Mouse (Mus musculus) limb, embryonic 13.5 days (tissue): ENCODE results near the gene Gpx5. TPM values are rescaled to one million over a fixed set of nuclear protein-coding genes. Genes with fewer than 3 reads are reported as not detected.

Experiments
- ATAC-seq: fragments of 200-750 bp; cut with Nextera tagmentation; 2 replicates; pipeline ENCODE4 v1.8.0; 2017; ENCODE audit warnings: low read depth, moderate number of reproducible peaks, moderate TSS enrichment; ENCODE audit not compliant: low FRiP score
- H3K27ac ChIP-seq: fragments of 300-500 bp; sonication (generic); 2 replicates; pipeline ENCODE4 v1.5.1; 2015; ENCODE audit warnings: inconsistent platforms, mild to moderate bottlenecking, moderate library complexity
- H3K27me3 ChIP-seq: fragments of 300-500 bp; sonication (generic); 2 replicates; pipeline ENCODE4 v1.6.1; 2015; ENCODE audit warnings: mild to moderate bottlenecking, inconsistent platforms
- H3K36me3 ChIP-seq: fragments of 300-500 bp; sonication (generic); 2 replicates; pipeline ENCODE4 v1.6.1; 2015; ENCODE audit warnings: inconsistent platforms, mild to moderate bottlenecking, moderate library complexity
- H3K4me1 ChIP-seq: fragments of 300-500 bp; sonication (generic); 2 replicates; pipeline ENCODE4 v1.6.1; 2015; ENCODE audit warnings: inconsistent platforms
- H3K4me2 ChIP-seq: fragments of 300-500 bp; sonication (generic); replicated peaks from 2 replicates; pipeline ENCODE4 v1.6.1; 2015; ENCODE audit warnings: inconsistent platforms, mild to moderate bottlenecking, moderate library complexity
- H3K4me3 ChIP-seq: fragments of 300-500 bp; sonication (generic); 2 replicates; pipeline ENCODE4 v1.5.1; 2015; ENCODE audit warnings: moderate library complexity, mild to moderate bottlenecking, inconsistent platforms
- H3K9ac ChIP-seq: fragments of 300-500 bp; sonication (generic); 2 replicates; pipeline ENCODE4 v1.6.1; 2015; ENCODE audit warnings: mild to moderate bottlenecking, inconsistent platforms
- H3K9me3 ChIP-seq: fragments of 300-500 bp; sonication (generic); 2 replicates; pipeline ENCODE4 v1.6.1; 2016; ENCODE audit warnings: inconsistent platforms
- WGBS: fragments of 180-500 bp; shearing (Covaris S2); methylation state at CpG from one replicate; pipeline ENCODE4 v1.1.7; 2015; 5-methylcytosine and 5-hydroxymethylcytosine counted together
- polyA plus RNA-seq: library from polyadenylated mRNA; unstranded; fragments of >200 nt; fragmentation: Nextera tagmentation; extraction: Ambion mirVana; gene quantifications from 2 replicates; pipeline ENCODE4 v1.2.1, GENCODE M21; 2015

The Gpx5 gene
- polyA plus RNA-seq = not detected in 2 replicates

DNA sequence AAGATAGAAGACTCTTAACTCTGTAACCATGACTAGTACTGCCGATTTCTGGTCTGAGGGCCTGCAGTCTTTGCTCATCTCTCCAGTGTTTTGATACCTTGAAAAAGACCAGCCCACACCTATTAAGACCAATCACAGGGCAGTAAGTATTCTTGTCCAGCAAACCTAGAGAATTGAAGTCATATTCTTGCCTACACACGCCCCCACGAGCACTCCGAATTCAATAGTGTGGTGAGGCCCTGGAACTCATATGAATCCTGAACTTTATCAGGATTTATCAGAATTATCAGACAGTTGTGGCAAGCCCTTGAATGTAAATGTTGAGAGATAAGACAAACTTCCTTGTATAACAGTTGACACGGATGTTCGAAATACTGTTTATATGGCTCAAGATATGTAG lies at the start of gene Gpx5:
Gpx5 (minus strand) TSS at position 101 of the 400 bp plus-strand sequence.
- no peak for ATAC-seq
- no peaks in the 10 kb centered on the region for H3K9me3 ChIP-seq
- no peaks in the 10 kb centered on the region for H3K4me1 ChIP-seq
- H3K9ac ChIP-seq = no peak within 1 kb of the TSS
- WGBS = 92% methylated on average over 6 of the region's 6 CpGs
- H3K4me3 ChIP-seq = no peak within 1 kb of the TSS
- H3K4me2 ChIP-seq = no peak within 1 kb of the TSS
- no peaks in the 10 kb centered on the region for H3K36me3 ChIP-seq
- H3K27ac ChIP-seq = no peak within 1 kb of the TSS
- H3K27me3 ChIP-seq = no peaks in the 10 kb centered on the region

DNA sequence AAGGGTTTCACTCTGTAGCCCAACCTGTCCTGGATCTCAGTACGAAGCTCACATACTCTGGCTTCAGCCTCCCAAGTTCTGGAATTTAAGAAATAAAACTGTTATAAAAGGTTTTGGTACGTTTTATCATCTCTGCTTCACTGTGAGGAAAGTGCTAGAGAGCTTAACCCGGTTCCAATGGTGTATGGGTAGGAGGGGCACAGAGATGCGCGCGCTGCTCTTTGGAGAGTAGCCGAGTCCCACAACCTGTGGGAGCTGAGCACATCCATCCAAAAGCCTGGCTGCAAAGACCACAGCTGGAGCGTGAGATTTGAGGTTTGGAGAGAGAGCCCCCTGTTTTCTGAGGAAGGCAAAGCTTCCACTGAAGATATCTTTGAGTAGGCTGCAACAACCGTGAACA lies 34.9 kb upstream of the Gpx5 start:
- ATAC-seq = peak; percentile 66; the same call in 1 of the 2 replicates
- WGBS = under 1% methylated on average over 9 of the region's 9 CpGs

DNA sequence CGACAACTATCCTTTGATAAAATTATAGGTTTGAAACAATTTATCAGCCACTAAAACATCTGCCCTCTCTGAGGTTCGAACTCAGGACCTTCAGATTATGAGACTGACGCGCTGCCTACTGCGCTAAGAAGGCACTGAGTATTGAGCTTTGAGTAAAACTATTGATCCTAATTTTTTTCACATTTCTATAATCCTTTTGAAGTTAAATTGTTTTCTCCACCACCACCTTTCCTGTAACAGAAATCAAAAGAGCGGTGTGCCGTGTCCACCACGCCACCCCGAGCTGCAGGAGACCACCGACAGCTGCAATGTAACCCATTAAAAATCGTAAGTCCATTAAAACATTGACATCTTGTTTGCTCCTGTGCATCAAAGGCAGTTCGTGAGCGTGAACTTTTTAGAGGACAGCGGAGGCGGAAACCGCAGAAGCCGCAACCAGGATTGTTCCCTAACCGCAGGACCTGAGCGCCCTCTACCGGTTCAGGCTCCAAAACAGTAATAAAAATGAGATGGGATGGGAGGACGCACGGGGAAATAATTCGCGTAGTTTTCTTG lies 34.2 kb upstream of the Gpx5 start:
- under 1% methylated on average over 24 of the region's 24 CpGs for WGBS
- H3K27me3 ChIP-seq = peaks cover 17% of the 10 kb centered on the region; the same call in 1 of the 2 replicates
- no peaks in the 10 kb centered on the region for H3K36me3 ChIP-seq
- H3K9ac ChIP-seq = peak overlapping the region; percentile 53; the same call in 1 of the 2 replicates
- peak; percentile 66; the same call in 1 of the 2 replicates for ATAC-seq
- H3K4me2 ChIP-seq = peak overlapping the region; percentile 70
- H3K9me3 ChIP-seq = no peaks in the 10 kb centered on the region
- H3K4me3 ChIP-seq = peak overlapping the region; percentile 46
- 0 out of 2 replicates have a peak, but pooled peaks cover 11% of the 10 kb centered on the region for H3K4me1 ChIP-seq
- H3K27ac ChIP-seq = no peak overlapping the region

More for the DNA sequence above, 34.9 kb upstream of the Gpx5 start:
- peaks cover 14% of the 10 kb centered on the region; the same call in 1 of the 2 replicates for H3K27me3 ChIP-seq
- H3K9me3 ChIP-seq = no peaks in the 10 kb centered on the region
- H3K4me1 ChIP-seq = 0 out of 2 replicates have a peak, but pooled peaks cover 11% of the 10 kb centered on the region
- H3K4me2 ChIP-seq = peak overlapping the region; percentile 70
- H3K27ac ChIP-seq = no peak overlapping the region
- H3K9ac ChIP-seq = peak overlapping the region; percentile 53
- peak overlapping the region; percentile 46 for H3K4me3 ChIP-seq
- no peaks in the 10 kb centered on the region for H3K36me3 ChIP-seq

DNA sequence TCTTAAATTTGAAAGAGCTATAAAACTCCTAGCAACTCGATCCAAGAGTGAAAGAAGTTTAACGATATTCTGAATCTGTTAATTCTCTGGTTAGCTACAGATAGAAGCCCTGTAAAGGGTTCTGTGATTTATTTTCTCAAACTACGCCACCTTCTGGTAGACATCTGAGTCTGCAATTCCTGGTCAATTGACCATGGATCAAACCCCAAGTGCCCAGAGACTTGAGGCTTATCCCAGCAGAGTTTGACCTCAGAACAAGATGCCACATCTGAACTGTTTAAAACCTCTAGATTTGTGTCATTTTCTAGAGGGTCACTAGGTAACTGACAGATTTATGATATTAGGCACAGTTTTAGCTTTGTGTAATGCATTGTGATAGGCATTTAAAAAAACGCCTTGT lies 33.7 kb upstream of the Gpx5 start:
- H3K36me3 ChIP-seq = no peaks in the 10 kb centered on the region
- no peak overlapping the region for H3K27ac ChIP-seq
- 5% methylated on average over 4 of the region's 4 CpGs for WGBS
- no peak overlapping the region for H3K9ac ChIP-seq
- H3K4me3 ChIP-seq = peak overlapping the region; percentile 46
- 0 out of 2 replicates have a peak, but pooled peaks cover 11% of the 10 kb centered on the region for H3K4me1 ChIP-seq
- peak overlapping the region; percentile 70 for H3K4me2 ChIP-seq
- no peaks in the 10 kb centered on the region for H3K9me3 ChIP-seq
- no peak; the same call in 1 of the 2 replicates for ATAC-seq
- peaks cover 19% of the 10 kb centered on the region; the same call in 1 of the 2 replicates for H3K27me3 ChIP-seq

DNA sequence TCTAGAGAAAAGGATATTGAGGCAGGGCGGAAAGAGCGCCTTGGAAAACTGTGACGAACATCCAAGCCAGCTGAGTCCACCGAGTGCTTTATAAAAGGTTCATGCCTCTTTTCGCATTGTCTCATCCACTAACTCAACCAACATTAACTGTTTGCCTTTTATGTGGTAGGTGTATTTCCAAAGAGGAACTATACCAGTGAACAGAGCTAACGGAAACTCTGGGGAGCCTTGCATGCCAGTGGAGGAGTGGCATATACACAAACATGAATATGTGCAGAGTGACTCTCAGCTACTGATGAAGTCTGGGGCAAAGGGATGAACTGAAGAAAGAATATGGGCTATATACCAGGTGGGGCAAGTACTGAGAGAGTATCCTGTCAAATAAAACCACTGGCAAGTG lies 30.9 kb upstream of the Gpx5 start:
- no peaks in the 10 kb centered on the region for H3K9me3 ChIP-seq
- 0 out of 2 replicates have a peak, but pooled peaks cover 11% of the 10 kb centered on the region for H3K4me1 ChIP-seq
- ATAC-seq = no peak
- H3K4me3 ChIP-seq = no peak overlapping the region
- H3K36me3 ChIP-seq = no peaks in the 10 kb centered on the region
- WGBS = 69% methylated on average over 6 of the region's 6 CpGs
- no peak overlapping the region for H3K9ac ChIP-seq
- H3K4me2 ChIP-seq = peak overlapping the region; percentile 58
- H3K27ac ChIP-seq = no peak overlapping the region
- peaks cover 23% of the 10 kb centered on the region; the same call in 1 of the 2 replicates for H3K27me3 ChIP-seq

DNA sequence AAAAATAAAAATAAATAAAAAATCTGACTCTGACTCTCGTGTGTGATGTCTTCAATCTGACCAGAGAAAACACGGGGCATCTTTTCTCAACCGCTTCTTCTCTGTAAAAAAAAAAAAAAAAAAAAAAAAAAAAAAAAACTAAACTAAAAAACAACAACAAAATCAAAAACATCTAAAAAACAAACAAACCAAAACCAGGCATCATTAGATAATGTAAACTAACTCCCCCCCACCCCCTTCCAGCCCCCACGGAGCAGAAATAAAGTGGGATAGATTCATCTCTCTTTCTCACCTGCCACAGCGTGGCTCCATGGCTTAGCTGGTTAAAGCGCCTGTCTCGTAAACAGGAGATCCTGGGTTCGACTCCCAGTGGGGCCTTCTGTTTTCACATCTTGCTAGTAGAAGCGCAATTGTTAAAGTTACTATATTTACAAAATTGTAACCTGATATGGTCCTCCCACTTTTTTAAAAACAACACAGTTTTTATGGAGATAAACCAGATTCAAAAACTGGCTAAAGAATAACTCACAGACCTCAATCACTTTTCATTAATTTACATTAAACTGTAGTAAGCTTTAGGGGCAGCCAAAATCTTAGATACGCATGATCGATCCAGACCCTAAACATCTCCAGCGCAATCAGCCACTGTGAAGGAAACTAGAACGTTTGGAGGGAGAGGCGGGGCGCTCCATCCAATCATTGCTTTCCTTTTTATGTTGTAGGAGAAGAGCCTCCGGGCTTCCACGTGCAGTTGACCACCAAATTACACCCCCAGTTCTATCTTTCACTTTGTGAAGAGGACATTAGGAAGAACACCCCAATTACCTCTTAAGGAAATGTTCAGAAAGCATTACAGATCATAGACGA lies 30.2 kb upstream of the Gpx5 start:
- Histone ChIP-seq H3K36me3 (no peaks in the 10 kb centered on the region), H3K9me3 (no peaks in the 10 kb centered on the region), H3K4me2 (peak overlapping the region; percentile 58), H3K4me3 (peak overlapping the region; percentile 33), H3K4me1 (0 out of 2 replicates have a peak, but pooled peaks cover 10% of the 10 kb centered on the region), H3K27ac (no peak overlapping the region), H3K9ac (no peak overlapping the region), H3K27me3 (peaks cover 18% of the 10 kb centered on the region; the same call in 1 of the 2 replicates)
- no peak for ATAC-seq
- 17% methylated on average over 18 of the region's 18 CpGs for WGBS

DNA sequence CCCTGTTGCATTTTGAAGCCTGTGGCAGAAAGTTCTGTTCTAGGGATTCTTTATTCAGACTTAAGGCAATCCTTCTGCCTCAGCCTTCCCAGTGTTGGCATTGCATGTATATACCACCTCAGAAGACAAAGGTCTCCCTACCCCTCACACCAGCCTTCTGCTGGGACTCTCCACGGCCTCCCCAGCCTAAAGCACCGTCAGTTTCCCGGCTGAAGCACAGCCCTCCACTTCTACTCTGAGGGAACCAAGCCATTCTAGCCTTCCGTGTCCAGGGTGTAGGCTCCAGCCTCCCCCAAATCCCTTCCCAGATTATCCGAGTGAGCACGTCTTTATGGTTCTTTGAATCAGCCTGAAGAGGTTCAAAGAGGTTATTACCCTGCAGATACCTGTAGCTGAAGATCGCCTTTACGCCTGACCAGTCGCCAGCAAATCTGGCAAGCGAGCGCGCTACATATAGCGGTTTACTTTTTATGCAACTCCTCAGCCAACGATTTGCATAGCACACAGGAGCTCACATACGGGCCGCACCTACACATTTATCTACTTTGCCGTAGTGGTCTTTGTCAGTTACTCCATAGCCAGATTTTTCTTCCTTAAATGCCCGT lies 29.5 kb upstream of the Gpx5 start:
- no peaks in the 10 kb centered on the region for H3K36me3 ChIP-seq
- 0 out of 2 replicates have a peak, but pooled peaks cover 5% of the 10 kb centered on the region for H3K4me1 ChIP-seq
- H3K9ac ChIP-seq = no peak overlapping the region
- no peak for ATAC-seq
- H3K27me3 ChIP-seq = peaks cover 18% of the 10 kb centered on the region; the same call in 1 of the 2 replicates
- 4% methylated on average over 18 of the region's 18 CpGs for WGBS
- no peaks in the 10 kb centered on the region for H3K9me3 ChIP-seq
- H3K4me2 ChIP-seq = peak overlapping the region; percentile 58
- peak overlapping the region; percentile 33 for H3K4me3 ChIP-seq
- H3K27ac ChIP-seq = no peak overlapping the region

DNA sequence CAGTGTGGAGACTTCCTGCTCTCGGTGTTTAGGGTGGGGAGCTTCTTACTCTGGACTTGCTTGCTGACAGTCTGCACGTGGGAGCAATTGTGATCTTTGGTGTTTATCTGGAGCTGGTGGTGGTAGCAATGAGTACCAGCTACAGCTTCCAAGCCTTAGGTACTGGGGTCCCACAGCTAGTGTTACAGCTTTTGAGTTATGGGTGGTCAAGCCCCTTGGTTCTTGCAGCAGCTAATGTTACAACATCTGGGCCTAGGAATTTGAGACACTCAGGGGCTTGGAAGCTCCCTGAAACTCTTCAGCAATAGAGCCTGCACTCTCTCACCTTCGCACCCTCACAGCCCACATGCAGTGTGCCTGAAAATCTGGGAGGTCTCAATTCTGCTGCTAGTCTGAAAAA lies 27.7 kb upstream of the Gpx5 start:
- H3K36me3 ChIP-seq = no peaks in the 10 kb centered on the region
- no peak for ATAC-seq
- no peak overlapping the region for H3K27ac ChIP-seq
- no peaks in the 10 kb centered on the region for H3K4me1 ChIP-seq
- H3K27me3 ChIP-seq = peaks cover 18% of the 10 kb centered on the region; the same call in 1 of the 2 replicates
- no peaks in the 10 kb centered on the region for H3K9me3 ChIP-seq
- no peak overlapping the region for H3K9ac ChIP-seq
- H3K4me2 ChIP-seq = no peak overlapping the region
- no peak overlapping the region for H3K4me3 ChIP-seq
- WGBS = 53% methylated on average over 3 of the region's 3 CpGs

DNA sequence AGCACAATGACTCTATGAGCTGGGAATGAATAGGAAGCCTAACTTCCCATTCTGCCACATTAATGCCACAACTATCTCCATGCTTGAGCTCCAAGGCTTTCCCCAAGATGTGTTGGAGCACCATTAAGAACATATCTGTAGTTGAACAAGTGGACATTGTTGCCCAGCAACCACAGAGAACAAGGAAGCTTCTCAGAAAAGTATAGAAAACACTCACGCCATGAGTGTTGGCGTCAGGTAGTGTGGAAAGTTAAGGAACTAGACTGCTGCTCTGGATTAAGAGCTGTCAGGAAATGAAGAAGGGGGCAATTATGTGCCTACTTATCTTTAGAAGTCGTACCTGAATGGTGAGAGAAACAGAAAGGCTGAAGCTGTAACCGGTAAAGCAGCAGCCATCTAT lies 21.4 kb upstream of the Gpx5 start:
- Histone ChIP-seq H3K4me3 (no peak overlapping the region), H3K4me2 (no peak overlapping the region), H3K4me1 (no peaks in the 10 kb centered on the region), H3K27ac (no peak overlapping the region), H3K27me3 (no peaks in the 10 kb centered on the region), H3K9me3 (no peaks in the 10 kb centered on the region), H3K36me3 (no peaks in the 10 kb centered on the region), H3K9ac (no peak overlapping the region)
- ATAC-seq = no peak
- 80% methylated on average over 4 of the region's 4 CpGs for WGBS

DNA sequence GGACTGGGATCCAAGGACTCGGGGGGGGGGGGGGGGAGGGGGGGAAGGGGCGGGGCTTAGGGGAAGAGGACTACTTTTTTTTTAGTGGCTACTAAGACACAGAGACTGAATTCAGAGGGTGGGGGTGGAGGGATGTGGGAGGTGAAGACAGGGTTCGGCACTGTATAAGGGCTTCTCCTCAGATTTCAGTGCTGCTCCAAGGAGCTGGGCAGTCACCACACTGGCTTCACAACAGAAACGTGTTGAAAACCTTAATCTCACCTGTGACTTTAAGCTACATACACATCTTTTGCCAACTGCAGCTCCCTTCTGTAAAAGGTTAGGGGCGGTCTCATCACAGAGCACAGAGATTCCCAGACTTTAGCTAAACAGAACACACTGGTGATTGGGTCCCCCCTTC lies 20.3 kb upstream of the Gpx5 start:
- Histone ChIP-seq H3K9me3 (no peaks in the 10 kb centered on the region), H3K4me1 (no peaks in the 10 kb centered on the region), H3K4me2 (no peak overlapping the region), H3K36me3 (no peaks in the 10 kb centered on the region), H3K27ac (no peak overlapping the region), H3K4me3 (no peak overlapping the region), H3K9ac (no peak overlapping the region), H3K27me3 (no peaks in the 10 kb centered on the region)
- WGBS = 50% methylated on average over 3 of the region's 5 CpGs
- no peak for ATAC-seq

DNA sequence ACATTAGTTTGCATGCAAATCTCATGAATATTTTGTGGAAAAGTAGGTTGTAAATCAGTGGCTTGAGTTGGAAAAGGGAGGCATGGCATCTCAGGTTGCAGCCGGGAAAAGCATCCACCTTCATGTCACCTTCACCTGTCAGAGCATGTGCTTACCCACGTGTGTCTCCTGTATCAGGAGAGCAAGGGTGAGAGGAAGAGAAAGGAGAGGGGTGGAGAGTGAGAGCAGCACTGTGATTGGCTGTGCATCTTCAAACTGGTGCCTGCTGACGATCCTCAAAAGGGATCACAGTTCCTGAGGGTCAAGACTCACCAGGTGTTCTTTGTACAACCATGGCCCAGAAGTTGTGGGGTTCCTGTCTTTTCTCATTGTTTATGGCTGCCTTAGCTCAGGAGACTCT lies 19.4 kb upstream of the Gpx5 start, which contains the start of gene Gpx6:
Gpx6 (plus strand) TSS at position 200 of the 400 bp plus-strand sequence.
- no peaks in the 10 kb centered on the region for H3K9me3 ChIP-seq
- H3K4me3 ChIP-seq = no peak within 1 kb of the TSS
- no peak within 1 kb of the TSS for H3K27ac ChIP-seq
- no peak for ATAC-seq
- WGBS = 18% methylated on average over 3 of the region's 3 CpGs
- no peak within 1 kb of the TSS for H3K9ac ChIP-seq
- no peak within 1 kb of the TSS for H3K4me2 ChIP-seq
- H3K36me3 ChIP-seq = no peaks in the 10 kb centered on the region
- no peaks in the 10 kb centered on the region for H3K4me1 ChIP-seq
- no peaks in the 10 kb centered on the region for H3K27me3 ChIP-seq

DNA sequence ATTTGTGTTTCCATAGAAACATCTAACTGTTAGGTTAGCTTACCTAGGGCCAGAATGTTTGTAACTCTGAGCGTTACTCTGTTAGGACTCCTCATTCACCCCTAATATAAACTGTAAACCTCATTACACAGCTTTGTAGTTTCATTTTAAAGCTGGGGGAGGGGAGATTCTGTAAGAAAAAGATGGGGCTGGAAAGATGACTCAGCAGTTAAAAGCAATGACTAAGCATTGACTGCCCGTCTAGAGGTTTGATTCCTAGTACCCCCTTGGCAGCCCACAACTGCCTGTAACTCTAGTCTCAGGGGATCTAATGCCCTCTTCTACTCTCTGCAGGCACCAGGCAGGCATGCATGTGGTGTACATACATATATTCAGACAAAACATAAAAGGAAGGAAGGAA lies 17.3 kb upstream of the Gpx5 start:
- Histone ChIP-seq H3K27me3 (no peaks in the 10 kb centered on the region), H3K9ac (no peak overlapping the region), H3K27ac (no peak overlapping the region), H3K9me3 (no peaks in the 10 kb centered on the region), H3K4me1 (no peaks in the 10 kb centered on the region), H3K4me3 (no peak overlapping the region), H3K36me3 (no peaks in the 10 kb centered on the region), H3K4me2 (no peak overlapping the region)
- no peak for ATAC-seq
- 49% methylated on average over 2 of the region's 2 CpGs for WGBS
